Mouse (Mus musculus) spleen, embryonic (tissue): ENCODE data around the gene Plekhn1.

Experiments used
- CTCF ChIA-PET: fragments of 350-600 bp; sonication (Branson Sonifier 250); formaldehyde crosslinking; loops from one replicate; lab custom pipeline; 2022; lab: Charles Lee

Plekhn1 gene

GRCm38 (mm10) chr4:156234701-156235213 lies at the start of gene Plekhn1:
Gene Plekhn1, minus strand, starts transcription at chr4:156234857.
- CTCF ChIA-PET, result interaction anchor here (0.7 kb wide), 1 partner anchor 123 kb away, joined by 3 read pairs; no protein-coding TSS in a partner anchor

- CTCF ChIA-PET, result no interaction called here
Measured at GRCm38 (mm10) chr4:156255078-156255839, 20.6 kb upstream of the Plekhn1 start, which contains the start of gene Samd11. Gene Samd11, minus strand, starts transcription at chr4:156255657.

- CTCF ChIA-PET, result no interaction called here
Measured at GRCm38 (mm10) chr4:156254361-156255077, 19.9 kb upstream of the Plekhn1 start.

DNA sequence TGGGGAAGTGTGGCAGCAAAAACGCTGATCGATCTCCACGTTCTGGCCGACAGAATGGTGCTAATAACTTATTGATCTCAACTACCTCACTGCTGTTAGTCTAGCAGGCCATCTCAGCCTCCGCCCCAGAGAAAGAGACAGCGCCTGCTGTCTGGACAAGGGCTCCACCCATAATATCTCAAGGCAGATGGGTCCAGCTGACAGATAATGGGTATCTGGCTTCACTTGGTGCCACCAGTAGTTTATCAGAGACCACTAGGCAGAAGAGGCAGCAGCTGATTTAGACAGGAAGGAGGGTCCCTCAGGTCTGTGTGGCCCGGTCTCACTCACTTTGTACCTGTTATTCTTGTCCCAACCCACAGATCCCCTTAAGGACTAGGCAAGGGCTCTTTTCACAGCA lies 18.4 kb upstream of the Plekhn1 start:
- CTCF ChIA-PET, result no interaction called here

GRCm38 (mm10) chr4:156252619-156253018 lies 18.0 kb upstream of the Plekhn1 start:
- CTCF ChIA-PET, result interaction anchor here (0.6 kb wide), 1 partner anchor 1053 kb away, joined by 3 read pairs; no protein-coding TSS in a partner anchor

GRCm38 (mm10) chr4:156252140-156252539 lies 17.5 kb upstream of the Plekhn1 start:
- CTCF ChIA-PET, result interaction anchor here (0.6 kb wide), 1 partner anchor 1052 kb away, joined by 3 read pairs; no protein-coding TSS in a partner anchor

- CTCF ChIA-PET, result no interaction called here
Measured at GRCm38 (mm10) chr4:156251081-156251480, 16.4 kb upstream of the Plekhn1 start.

- CTCF ChIA-PET, result no interaction called here
Measured at GRCm38 (mm10) chr4:156249567-156249966, 14.9 kb upstream of the Plekhn1 start.

GRCm38 (mm10) chr4:156236651-156237447 lies 2.2 kb upstream of the Plekhn1 start:
- CTCF ChIA-PET, result no interaction called here

DNA sequence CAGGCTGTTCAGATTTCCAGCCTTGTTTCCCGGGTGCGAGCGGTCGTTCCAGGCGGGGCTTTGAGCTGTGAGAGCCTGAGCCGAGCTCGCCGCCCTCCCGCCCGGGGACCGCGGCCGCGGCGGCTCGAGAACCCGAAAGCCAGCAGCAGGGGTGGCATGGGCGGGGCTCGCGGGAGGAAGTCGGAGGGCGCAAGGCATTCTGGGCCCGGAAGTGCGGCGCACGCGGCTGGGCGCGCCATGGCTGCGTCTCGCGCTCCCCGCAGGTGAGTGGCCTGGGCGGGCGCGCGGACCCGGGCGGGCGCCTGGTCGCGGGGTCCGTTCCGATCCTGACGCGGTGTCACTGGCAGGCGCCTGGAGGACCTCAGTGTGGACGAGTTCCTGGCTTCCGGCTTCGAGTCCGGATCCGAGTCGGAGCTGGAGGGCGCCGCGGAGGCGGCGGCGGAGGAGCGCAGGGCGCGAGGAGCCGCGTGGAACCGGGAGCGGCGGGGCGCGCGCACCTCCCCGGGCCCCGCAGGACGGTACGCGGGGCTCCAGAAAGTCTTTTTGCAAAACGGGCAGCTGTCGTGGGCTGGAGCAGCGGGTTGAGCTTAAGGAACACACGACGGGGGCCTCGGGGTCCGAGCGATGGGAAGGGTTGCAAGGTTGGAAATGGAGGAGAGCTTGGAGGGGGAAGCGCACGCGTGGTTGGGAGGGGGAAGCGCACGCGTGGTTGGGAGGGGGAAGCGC lies 1.3 kb upstream of the Plekhn1 start, which contains the start of gene Noc2l:
Noc2l (plus strand) TSS at position 203 of the 726 bp plus-strand sequence.
- CTCF ChIA-PET, result no interaction called here

DNA sequence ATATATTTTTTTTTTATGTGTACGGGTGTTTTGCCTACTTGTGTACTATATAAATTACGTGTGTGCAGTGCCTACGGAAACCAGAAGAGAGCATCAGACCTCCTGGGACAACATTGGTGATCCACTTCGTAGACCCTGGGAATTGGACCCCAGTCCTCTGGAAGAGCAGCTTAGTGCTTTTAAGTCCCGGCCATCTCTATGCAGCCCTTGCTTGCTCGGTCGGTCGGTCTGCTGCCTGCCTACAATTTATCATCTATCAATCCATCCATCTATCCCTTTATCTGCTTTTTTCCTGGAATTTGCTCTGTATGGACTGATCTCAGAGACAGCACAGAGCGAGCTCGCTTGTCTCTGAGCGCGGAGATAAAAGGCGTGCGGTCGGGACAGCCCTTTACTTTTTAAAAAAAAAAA lies 708 bp upstream of the Plekhn1 start:
- CTCF ChIA-PET, result interaction anchor here (0.7 kb wide), 1 partner anchor 124 kb away, joined by 3 read pairs; no protein-coding TSS in a partner anchor

DNA sequence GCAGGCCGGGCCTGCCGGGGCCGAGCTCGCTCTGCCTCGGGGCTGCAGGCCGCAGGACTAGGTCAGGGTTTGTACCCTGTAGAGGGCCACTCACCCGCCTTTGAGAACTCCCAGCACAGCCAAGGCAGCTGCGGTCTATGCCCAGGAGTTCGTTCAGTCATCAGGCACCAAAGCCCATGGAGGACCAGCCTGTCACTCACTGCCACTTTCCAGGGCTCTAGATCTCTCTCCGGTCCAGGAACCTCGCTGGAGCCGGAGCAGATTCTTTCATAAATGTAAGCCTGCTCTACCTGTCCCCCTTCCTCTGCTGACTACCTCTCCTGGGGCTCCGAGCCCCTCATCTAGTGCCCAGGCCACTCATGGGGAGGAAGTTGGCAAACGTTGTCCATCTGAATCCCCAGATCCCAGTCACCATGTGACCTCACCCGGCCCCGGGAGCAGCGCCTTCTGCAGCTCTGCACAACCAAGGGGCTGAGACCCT lies 596 bp downstream of the Plekhn1 start:
- CTCF ChIA-PET, result no interaction called here

- CTCF ChIA-PET, result no interaction called here
Measured at GRCm38 (mm10) chr4:156228393-156229024, 6.1 kb downstream of the Plekhn1 start.

DNA sequence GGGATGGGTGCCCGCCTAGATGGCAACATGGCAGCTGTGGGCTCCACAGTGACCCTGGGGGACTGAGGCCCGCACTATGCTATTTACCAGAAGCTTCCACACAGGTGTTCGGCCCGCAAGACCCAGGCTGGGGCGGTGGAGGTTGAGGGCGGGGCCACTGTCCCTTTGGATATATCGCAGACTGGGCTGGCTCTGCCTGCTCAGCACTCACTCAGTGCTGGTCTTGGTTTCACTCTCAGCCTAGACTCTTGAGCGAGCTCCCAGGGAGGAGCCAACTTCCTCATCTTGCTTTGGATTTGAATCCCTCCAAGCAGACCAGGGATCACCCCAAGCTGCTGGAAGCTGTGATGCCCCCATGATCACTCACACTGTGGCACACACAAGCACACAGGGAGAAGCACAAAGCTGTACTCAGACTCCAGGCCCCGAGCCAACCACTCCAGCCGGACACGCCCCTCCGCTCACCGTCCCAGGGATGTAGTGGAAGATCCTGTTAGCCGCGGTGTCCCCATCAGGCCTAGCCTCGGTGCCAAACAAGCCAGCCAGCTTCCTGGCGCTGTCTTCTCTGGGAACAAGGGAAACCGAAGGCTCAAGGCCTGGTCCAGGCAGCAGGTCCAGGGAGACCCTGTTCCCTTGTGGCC lies 6.8 kb downstream of the Plekhn1 start:
- CTCF ChIA-PET, result no interaction called here

DNA sequence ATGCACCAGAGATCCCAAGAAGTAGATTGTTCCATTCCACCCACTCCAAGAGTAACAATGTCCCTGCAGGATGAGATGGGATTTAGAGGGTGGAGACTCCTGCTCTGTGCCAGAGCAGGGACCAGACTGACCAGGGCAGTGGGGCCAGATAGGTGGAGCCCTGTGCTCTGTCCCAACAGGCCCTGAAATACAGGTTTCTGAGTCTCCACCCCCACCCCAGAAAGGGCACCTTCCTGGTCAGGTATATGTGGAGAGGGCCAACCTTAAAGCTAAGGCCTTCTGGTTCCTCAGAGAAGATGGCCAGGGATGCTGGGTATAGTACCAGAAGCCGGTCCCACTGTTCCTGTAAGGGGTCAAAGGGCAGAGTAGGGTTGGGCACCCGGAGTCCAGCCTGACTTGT lies 10.4 kb downstream of the Plekhn1 start:
- CTCF ChIA-PET, result no interaction called here

DNA sequence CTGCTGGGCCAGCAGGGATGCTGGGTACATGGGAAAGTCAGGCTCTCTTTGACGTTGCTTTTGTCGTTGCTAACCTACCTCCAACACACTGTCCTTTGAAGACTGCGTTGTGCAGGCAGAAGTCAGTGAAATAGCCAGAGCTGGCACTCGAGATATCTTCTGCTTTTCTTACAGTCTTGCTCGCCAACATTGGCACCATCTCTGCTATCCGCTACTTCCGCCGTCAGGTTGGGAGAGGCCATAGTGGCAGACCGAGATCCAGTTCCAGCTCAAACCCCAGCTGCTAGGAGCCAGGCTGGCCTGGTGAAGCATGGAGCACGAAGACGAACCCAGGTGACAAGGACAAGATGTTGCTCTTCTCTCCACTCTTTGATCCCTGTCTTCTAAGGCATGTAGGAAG lies 14.7 kb downstream of the Plekhn1 start:
- CTCF ChIA-PET, result no interaction called here

DNA sequence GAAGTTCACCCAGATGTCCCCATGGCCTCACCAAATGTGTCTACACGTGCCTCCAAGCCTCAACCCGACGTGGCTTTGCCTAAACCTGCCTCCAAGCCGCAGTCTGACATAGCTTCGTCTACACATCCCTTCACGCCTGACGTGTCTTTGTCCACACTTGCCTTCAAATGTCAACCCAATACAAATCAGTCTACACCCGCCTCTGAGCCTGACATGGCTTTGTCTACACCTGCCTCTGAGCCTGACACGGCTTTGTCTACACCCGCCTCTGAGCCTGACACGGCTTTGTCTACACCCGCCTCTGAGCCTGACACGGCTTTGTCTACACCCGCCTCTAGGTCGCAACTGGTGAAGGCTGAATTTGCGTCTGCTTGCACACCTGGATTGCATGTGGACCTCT lies 16.8 kb downstream of the Plekhn1 start:
- CTCF ChIA-PET, result no interaction called here

DNA sequence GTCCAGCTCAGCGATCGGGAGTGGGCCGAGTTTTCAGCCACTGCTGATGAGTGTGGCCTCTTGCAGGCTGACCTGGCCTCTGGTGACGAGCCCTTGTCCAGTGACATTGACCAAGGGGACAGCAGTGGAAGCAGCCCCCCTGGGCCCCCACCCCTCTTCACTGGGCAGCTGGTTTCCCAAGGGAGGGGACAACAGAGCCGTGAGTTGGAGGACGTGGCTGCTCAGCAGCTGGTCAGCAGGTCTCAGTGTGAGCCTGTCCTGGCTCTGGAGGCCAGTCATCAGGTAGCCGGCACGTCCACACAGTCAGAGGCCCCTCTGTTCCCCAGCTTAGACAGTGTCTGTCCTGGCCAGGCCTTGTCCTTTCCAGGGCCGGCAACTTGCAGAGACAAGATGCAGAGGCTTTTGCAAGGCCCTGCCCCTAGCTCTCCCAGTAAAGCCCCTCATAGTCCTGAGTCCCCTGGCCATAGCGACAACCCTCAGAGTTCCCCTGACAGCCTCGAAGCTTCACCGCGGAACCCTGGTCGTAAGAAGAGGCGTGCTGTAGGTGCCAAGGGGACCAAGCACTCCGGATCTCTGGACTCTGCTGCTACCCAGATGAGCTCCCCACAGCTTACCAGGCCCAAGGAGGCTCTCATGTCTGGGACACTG lies 17.5 kb downstream of the Plekhn1 start:
- CTCF ChIA-PET, result no interaction called here

DNA sequence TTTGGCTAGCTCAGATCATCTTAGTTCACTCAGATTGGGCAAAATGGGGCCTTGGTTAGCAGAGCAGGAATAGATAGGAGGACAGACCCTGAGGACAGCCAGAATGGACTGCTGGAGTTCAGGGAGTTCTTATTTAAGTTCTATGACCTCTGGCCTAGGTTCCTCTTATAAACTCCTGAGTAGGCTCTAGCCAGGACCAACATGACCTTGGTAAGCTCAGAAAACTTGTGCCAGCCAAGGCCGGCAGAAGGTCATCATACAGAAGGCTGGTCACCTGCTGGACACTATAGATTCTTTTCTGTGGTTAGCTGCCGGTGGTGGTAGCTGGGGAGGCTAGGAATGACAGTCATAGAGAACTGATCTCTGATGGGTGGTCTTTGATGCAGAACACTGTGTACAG lies 18.5 kb downstream of the Plekhn1 start:
- CTCF ChIA-PET, result no interaction called here
